Comparison of ENCODE assay signal across 15 mouse cellular contexts in genomic region chr13:15011638-15012037, GRCm38 (mm10).
A peak's percentile ranks its signal among the peaks of the same experiment; 100 is the strongest.
DNase-seq lines count a peak whose midpoint lies in the region; ATAC-seq and TF ChIP-seq lines count a peak whose summit lies in the region.
"Had no signal": no experiment of that assay in that cellular context is flagged by ENCODE, and none has a peak within 500 bp of the region (broad histone marks: within the 10 kb centered on the region; RNA-seq: fewer than 3 reads in every experiment).

No protein-coding gene starts in this region.

- DNase-seq in heart, adult 9 months (ENCODE audit: low spot score in 2 of 2) = peak; percentile 33 to 47
- DNase-seq in heart, postnatal 25 days (ENCODE audit: low spot score) = no peak
- peak; percentile 37 for DNase-seq in brain, embryonic 14.5 days (ENCODE audit: low read depth)
- DNase-seq in forelimb bud, embryonic 11.5 days (ENCODE audit: low read depth, low spot score) = peak; percentile 43
- DNase-seq in layer of hippocampus, adult 9-11 months = no peak
- no peak for DNase-seq in retina, postnatal 1 day
- DNase-seq: cerebellum, postnatal 10 days; layer of hippocampus, postnatal 36 days; lung, postnatal 36 days had no signal

- no peak for TF ChIP-seq CTCF in brain, embryonic 14.5 days (IDR thresholded peaks at IDR 0.05; ENCODE audit: borderline replicate concordance, extremely low read depth, insufficient read depth, insufficient read length)

- no peaks in the 10 kb centered on the region for H3K4me1 ChIP-seq in limb, embryonic 12.5 days (replicated peaks)
- H3K4me1 ChIP-seq: intestine, embryonic 15.5 days had no signal

- H3K4me3 ChIP-seq in limb, embryonic 12.5 days (replicated peaks) = no peak overlapping the region
- H3K4me3 ChIP-seq: erythroblast, embryonic 14.5 days; intestine, embryonic 15.5 days; myocyte had no signal

- ATAC-seq in limb, embryonic 12.5 days (ENCODE audit: insufficient number of reproducible peaks, insufficient read depth, low FRiP score, low TSS enrichment, low read depth) = peak; percentile 59; the same call in 1 of the 2 replicates
- ATAC-seq in granulocyte monocyte progenitor cell, adult 5-6 weeks (replicated peaks; ENCODE audit: poor library complexity, severe bottlenecking) = no peak
- ATAC-seq: activated CD4-positive, CD25-positive, alpha-beta regulatory T cell, adult 4 months; intestine, embryonic 15.5 days had no signal

- H3K27me3 ChIP-seq in limb, embryonic 12.5 days = no peaks in the 10 kb centered on the region
- H3K27me3 ChIP-seq: intestine, embryonic 15.5 days had no signal

- no peak overlapping the region for H3K4me2 ChIP-seq in limb, embryonic 12.5 days
- H3K4me2 ChIP-seq: intestine, embryonic 15.5 days had no signal

- intact Hi-C loops in heart, postnatal 25 days (cut with DNase I) = no loop called here

- no peak overlapping the region for H3K27ac ChIP-seq in limb, embryonic 12.5 days
- H3K27ac ChIP-seq: intestine, embryonic 15.5 days had no signal

- H3K36me3 ChIP-seq in limb, embryonic 12.5 days = no peaks in the 10 kb centered on the region
- H3K36me3 ChIP-seq: intestine, embryonic 15.5 days had no signal

- H3K9me3 ChIP-seq in limb, embryonic 12.5 days = no peaks in the 10 kb centered on the region
- H3K9me3 ChIP-seq: intestine, embryonic 15.5 days had no signal

- no peak overlapping the region for H3K9ac ChIP-seq in limb, embryonic 12.5 days (replicated peaks)
- H3K9ac ChIP-seq: intestine, embryonic 15.5 days had no signal

- no peak for TF ChIP-seq POLR2A in brain, embryonic 14.5 days (IDR thresholded peaks at IDR 0.05; ENCODE audit: borderline replicate concordance, extremely low read depth, insufficient read depth, insufficient read length, poor library complexity, severe bottlenecking)

Comparison
In these comparisons a context has a peak if more than half of its experiments do, and no peak if none do; other contexts are left out.
1. DNase-seq: peak in heart, adult 9 months (2 of 2), brain, embryonic 14.5 days (single experiment) and forelimb bud, embryonic 11.5 days (single experiment); none in heart, postnatal 25 days (single experiment), layer of hippocampus, adult 9-11 months (single experiment) and retina, postnatal 1 day (single experiment).